Mouse (Mus musculus) E14TG2a.4 (cell line): ENCODE results near the gene Clec11a.

ENCODE experiments used
- CTCF ChIP-seq: conservative IDR thresholded peaks from 2 replicates; pipeline ENCODE4 v1.5.1; 2014; ENCODE audit warnings: low read length
- NANOG ChIP-seq: IDR thresholded peaks from 2 replicates; pipeline ENCODE4 v1.6.1; 2014; ENCODE audit warnings: borderline replicate concordance, low read length, mixed read lengths

DNA sequence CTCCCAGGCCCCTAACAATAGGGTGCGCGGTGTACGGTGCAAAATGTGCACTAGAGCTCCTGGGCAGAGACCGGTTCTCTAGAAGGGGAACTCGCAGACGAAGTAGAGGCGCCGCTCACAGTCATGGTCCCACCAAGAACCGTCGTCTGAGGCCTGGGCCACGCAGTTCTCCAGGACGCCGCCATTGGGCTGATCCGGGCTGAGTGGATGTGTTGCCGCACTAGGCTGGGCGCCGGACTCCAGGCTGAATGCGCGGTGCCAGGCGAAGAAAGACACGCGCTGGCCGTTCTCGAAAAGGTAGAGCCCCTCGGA lies 2.3 kb downstream of the Clec11a start:
- TF ChIP-seq CTCF (no peak), NANOG (no peak)
